Mouse (Mus musculus) thymus, adult 2 months (tissue): ENCODE measurements around the gene Pdhb.

Experiments used
- CTCF ChIP-seq: fragments of 200-500 bp; IDR thresholded peaks from 2 replicates; pipeline ENCODE4 v1.5.1; 2012; ENCODE audit warnings: mild to moderate bottlenecking, control low read depth, low read length, moderate library complexity, borderline replicate concordance; ENCODE audit not compliant: control insufficient read depth, poor library complexity, insufficient read depth; ENCODE audit errors: extremely low read depth
- POLR2A ChIP-seq: fragments of 200-500 bp; IDR thresholded peaks from 2 replicates; pipeline ENCODE4 v1.6.1; 2012; ENCODE audit warnings: mild to moderate bottlenecking, low read length, control low read depth, moderate library complexity; ENCODE audit not compliant: control insufficient read depth, poor library complexity, insufficient read depth; ENCODE audit errors: extremely low read depth

- no peak for TF ChIP-seq CTCF
- TF ChIP-seq POLR2A, result no peak
These were observed 32.8 kb downstream of the Pdhb start for GRCm38 (mm10) chr14:8139724-8140710.
